In genomic region chr6:136239416-136239815, GRCm38 (mm10) we compare ENCODE assay signal across 15 mouse cellular contexts.
DNase-seq lines count a peak whose midpoint lies in the region; ATAC-seq and TF ChIP-seq lines count a peak whose summit lies in the region.
"Had no signal": no experiment of that assay in that cellular context is flagged by ENCODE, and none has a peak within 500 bp of the region (broad histone marks: within the 10 kb centered on the region; RNA-seq: fewer than 3 reads in every experiment).

No protein-coding gene starts in this region.

- no peak overlapping the region for H3K9ac ChIP-seq in lung, embryonic 14.5 days
- H3K9ac ChIP-seq in midbrain, embryonic 13.5 days (replicated peaks) = no peak overlapping the region
- H3K9ac ChIP-seq: forebrain, embryonic 15.5 days; heart, embryonic 13.5 days; hindbrain, embryonic 15.5 days had no signal

- DNase-seq in gastrocnemius, postnatal 14 days = peak; percentile 4
- no peak for DNase-seq in gastrocnemius, postnatal 25 days
- DNase-seq in kidney, postnatal 14 days = peak; percentile 6
- DNase-seq in kidney, adult 8-10 months = no peak
- DNase-seq in lung, embryonic 14.5 days = peak; percentile 57
- no peak for DNase-seq in lung, adult 18-20 months
- DNase-seq: cerebellum, adult 18-20 months; cerebellum, postnatal 36 days; heart, postnatal 36 days had no signal

- H3K27ac ChIP-seq in lung, embryonic 14.5 days (ENCODE audit: low read depth) = no peak overlapping the region
- no peak overlapping the region for H3K27ac ChIP-seq in midbrain, embryonic 13.5 days
- H3K27ac ChIP-seq: forebrain, embryonic 15.5 days; heart, embryonic 13.5 days; hindbrain, embryonic 15.5 days had no signal

- TF ChIP-seq CTCF in lung, embryonic 14.5 days (IDR thresholded peaks at IDR 0.05; ENCODE audit: low read depth) = no peak

- WGBS in lung, embryonic 14.5 days = 43% methylated on average over 5 of the region's 5 CpGs
- 64% methylated on average over 5 of the region's 5 CpGs for WGBS in midbrain, embryonic 13.5 days

- H3K4me1 ChIP-seq in lung, embryonic 14.5 days (ENCODE audit: insufficient read depth) = no peaks in the 10 kb centered on the region
- peaks cover 20% of the 10 kb centered on the region for H3K4me1 ChIP-seq in midbrain, embryonic 13.5 days (replicated peaks)
- H3K4me1 ChIP-seq: heart, embryonic 13.5 days had no signal

- H3K4me2 ChIP-seq in lung, embryonic 14.5 days = no peak overlapping the region
- no peak overlapping the region for H3K4me2 ChIP-seq in midbrain, embryonic 13.5 days (replicated peaks)
- H3K4me2 ChIP-seq: forebrain, embryonic 15.5 days; heart, embryonic 13.5 days; hindbrain, embryonic 15.5 days had no signal

- intact Hi-C loops in gastrocnemius, postnatal 14 days (cut with DNase I; ENCODE audit: low total_unique reads) = no loop called here

- H3K36me3 ChIP-seq in lung, embryonic 14.5 days (ENCODE audit: insufficient read depth) = no peaks in the 10 kb centered on the region
- H3K36me3 ChIP-seq in midbrain, embryonic 13.5 days = no peaks in the 10 kb centered on the region
- H3K36me3 ChIP-seq: forebrain, embryonic 15.5 days; heart, embryonic 13.5 days; hindbrain, embryonic 15.5 days had no signal

- H3K4me3 ChIP-seq in lung, embryonic 14.5 days (ENCODE audit: low read depth, low read length) = no peak overlapping the region
- no peak overlapping the region for H3K4me3 ChIP-seq in midbrain, embryonic 13.5 days (replicated peaks)
- H3K4me3 ChIP-seq: forebrain, embryonic 15.5 days; heart, embryonic 13.5 days; hindbrain, embryonic 15.5 days had no signal

- H3K9me3 ChIP-seq in lung, embryonic 14.5 days (ENCODE audit: low read depth, low read length) = no peaks in the 10 kb centered on the region
- H3K9me3 ChIP-seq in midbrain, embryonic 13.5 days = no peaks in the 10 kb centered on the region
- H3K9me3 ChIP-seq: forebrain, embryonic 15.5 days; heart, embryonic 13.5 days; hindbrain, embryonic 15.5 days had no signal

- no peaks in the 10 kb centered on the region for H3K27me3 ChIP-seq in lung, embryonic 14.5 days (ENCODE audit: insufficient read depth, low read length)
- no peaks in the 10 kb centered on the region for H3K27me3 ChIP-seq in midbrain, embryonic 13.5 days
- H3K27me3 ChIP-seq: forebrain, embryonic 15.5 days; heart, embryonic 13.5 days; hindbrain, embryonic 15.5 days; Patski had no signal

- ATAC-seq in lung, embryonic 14.5 days (ENCODE audit: insufficient read depth) = no peak; the same call in 1 of the 2 replicates
- ATAC-seq in midbrain, embryonic 13.5 days = no peak
- ATAC-seq: activated CD4-positive, CD25-positive, alpha-beta regulatory T cell, adult 4 months; forebrain, embryonic 15.5 days; Patski had no signal

Comparison
In these comparisons a context has a peak if more than half of its experiments do, and no peak if none do; other contexts are left out.
1. DNase-seq: peak in gastrocnemius, postnatal 14 days (single experiment), kidney, postnatal 14 days (single experiment) and lung, embryonic 14.5 days (single experiment); none in gastrocnemius, postnatal 25 days (single experiment), kidney, adult 8-10 months (0 of 2) and lung, adult 18-20 months (0 of 2).